Mouse (Mus musculus): ENCODE measurements around the gene C1rb.
"Not testable (repeated sequence)": the region's sequence is repeated elsewhere in the genome, so short reads cannot be mapped to it uniquely, and the experiment has no call there.

The C1rb gene

GRCm38 (mm10) chr6:124625612-124626011 is 55.5 kb downstream of the C1rb start:
- DNase-seq = no peak

- DNase-seq = not testable (repeated sequence)
These were observed 56.1 kb downstream of the C1rb start for GRCm38 (mm10) chr6:124626184-124626583.

GRCm38 (mm10) chr6:124630763-124631162 is 60.7 kb downstream of the C1rb start:
- no peak for DNase-seq
